Mouse (Mus musculus): Measurements from ENCODE around the gene Abcf1.

The Abcf1 gene

DNA sequence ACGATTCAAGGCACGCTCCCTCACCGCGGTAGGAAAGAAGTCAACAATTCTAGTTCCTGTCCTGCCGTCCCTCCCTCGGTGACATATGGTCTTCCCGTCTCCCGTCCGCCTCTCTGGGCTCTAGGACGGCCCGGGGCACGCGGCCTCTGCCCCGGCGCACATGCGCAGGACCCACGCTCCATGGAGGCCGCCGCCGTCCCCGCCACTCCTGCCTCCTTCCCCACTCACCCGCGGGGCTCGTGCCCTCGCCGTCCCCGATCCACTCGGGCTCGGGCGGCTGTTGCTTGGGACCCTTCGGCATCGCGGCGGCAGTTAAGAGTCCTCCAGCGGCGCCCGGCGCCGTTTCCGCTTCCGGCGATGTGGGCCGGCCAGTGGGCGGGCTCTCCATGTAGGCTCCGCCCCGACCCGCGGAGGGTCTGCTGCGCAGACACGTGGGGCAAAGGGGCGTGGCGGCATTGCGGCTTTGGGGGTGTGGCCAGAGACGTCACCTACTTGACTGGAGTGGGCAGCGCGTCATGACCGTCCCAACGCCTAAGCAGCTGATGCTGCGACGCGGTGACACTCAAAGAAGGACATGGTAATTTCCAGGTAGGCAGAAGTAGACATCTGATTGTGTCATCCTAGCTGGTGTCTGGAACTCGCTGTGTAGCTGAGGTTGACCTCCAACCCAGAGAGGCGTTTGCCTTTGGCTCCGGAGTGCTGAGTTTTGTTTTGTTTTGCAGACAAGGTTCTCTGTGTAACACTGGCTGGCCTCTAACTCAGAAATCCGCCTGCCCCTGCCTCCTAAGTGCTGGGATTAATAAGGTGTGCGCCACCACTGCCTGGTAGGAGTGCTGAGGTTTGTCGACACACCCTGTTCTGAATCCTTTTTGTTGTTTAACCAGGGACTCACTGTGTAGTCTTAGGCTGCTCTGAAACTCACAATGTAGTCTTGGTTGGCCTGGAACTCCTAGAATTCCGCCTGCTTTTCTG, at the start of gene Abcf1:
Abcf1 (minus strand) TSS at position 344 of the 972 bp plus-strand sequence.
- ChIA-PET CTCF (interaction anchor here in 2 of 4 experiments (0.7 to 2.1 kb wide), 6 partner anchors 12 to 148 kb away, joined by 3 to 6 read pairs (median 4); partner anchors contain the start of gene Ier3 (in 1 of the 2)), POLR2A (interaction anchor here in 3 of 4 experiments (0.5 to 16.9 kb wide), 23 partner anchors 8 to 128 kb away, joined by 3 to 152 read pairs (median 5); partner anchors contain the start of genes Gnl1 (in 3 of the 3), Prr3 (in 3 of the 3), Atat1 (in 1 of the 3) and Mdc1 (in 1 of the 3))

DNA sequence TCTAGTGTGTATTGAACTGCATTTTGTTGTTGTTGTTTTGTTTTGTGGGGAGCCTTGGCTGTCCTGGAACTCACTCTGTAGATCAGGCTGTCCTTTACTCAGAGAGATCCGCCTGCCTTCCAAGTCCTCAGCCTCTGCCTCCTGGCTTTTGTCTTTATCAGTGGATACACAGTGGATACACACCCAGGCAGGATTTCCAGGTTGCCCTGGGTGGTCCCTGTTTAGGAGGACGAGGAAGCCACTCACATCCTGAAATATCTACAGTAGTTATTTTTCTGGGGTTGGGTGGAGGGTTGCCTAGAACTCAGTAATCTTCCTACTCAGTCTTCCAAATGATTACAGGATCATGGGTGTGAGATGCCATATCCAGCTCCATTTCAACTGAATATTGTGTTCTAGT, 49.4 kb upstream of the Abcf1 start:
- POLR2A ChIA-PET, result interaction anchor here in 1 of 4 experiments (2.3 to 2.6 kb wide), 2 partner anchors 14 to 16 kb away, joined by 10 to 15 read pairs; no protein-coding TSS in a partner anchor
- CTCF ChIA-PET, result interaction anchor here in 2 of 4 experiments (0.7 to 2.3 kb wide), 3 partner anchors 22 to 42 kb away, joined by 4 to 8 read pairs (median 8); no protein-coding TSS in a partner anchor

DNA sequence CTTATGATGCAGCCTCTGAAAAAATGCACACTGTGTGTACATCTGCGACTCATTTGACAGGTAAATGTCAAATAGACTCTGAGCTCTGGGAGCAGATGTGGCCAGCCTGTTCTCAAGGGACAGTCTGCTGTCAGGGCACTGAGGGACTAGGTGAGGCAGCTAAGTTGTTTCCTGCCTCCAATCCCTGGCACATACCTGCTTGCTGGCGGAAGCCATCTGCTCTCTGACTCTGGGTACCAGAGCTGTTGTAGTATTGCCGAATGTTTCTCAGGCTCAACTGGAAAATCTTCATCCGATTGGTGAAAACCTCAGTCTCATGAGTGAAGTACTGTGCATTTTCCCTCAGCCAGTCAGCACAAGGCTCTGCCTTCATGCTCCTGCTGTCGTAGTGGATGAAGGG, 47.5 kb upstream of the Abcf1 start:
- POLR2A ChIA-PET, result interaction anchor here in 2 of 4 experiments (1.2 to 4.2 kb wide), 2 partner anchors 13 to 14 kb away, joined by 5 to 29 read pairs; no protein-coding TSS in a partner anchor
- CTCF ChIA-PET, result interaction anchor here in 1 of 4 experiments (0.6 to 2.3 kb wide), 5 partner anchors 16 to 876 kb away, joined by 3 to 7 read pairs (median 4); no protein-coding TSS in a partner anchor

DNA sequence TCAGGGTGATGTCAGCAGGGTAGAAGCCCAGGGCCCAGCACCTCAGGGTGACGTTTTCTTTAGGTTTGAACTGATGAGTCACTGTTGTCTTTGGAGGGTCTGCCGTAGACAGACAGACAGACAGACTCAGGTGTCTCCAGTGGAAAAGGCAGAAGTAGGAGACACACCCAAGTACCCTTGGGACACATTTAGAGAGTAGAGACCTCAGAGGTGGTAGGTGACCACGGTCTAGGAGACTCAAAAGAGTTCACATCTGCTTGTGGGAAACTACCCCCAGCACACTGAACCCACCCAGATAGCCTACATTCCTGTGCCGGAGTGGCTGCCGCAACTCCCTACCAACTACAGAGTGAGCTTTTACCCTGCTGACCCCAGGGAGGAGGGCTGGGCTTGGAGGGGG, 45.4 kb upstream of the Abcf1 start:
- POLR2A ChIA-PET, result interaction anchor here in 2 of 4 experiments (2.8 to 4.2 kb wide), 2 partner anchors 9 to 11 kb away, joined by 10 to 29 read pairs; no protein-coding TSS in a partner anchor
- CTCF ChIA-PET, result interaction anchor here in 1 of 4 experiments (0.5 to 2.4 kb wide), 3 partner anchors 9 to 145 kb away, joined by 3 to 8 read pairs (median 5); no protein-coding TSS in a partner anchor

DNA sequence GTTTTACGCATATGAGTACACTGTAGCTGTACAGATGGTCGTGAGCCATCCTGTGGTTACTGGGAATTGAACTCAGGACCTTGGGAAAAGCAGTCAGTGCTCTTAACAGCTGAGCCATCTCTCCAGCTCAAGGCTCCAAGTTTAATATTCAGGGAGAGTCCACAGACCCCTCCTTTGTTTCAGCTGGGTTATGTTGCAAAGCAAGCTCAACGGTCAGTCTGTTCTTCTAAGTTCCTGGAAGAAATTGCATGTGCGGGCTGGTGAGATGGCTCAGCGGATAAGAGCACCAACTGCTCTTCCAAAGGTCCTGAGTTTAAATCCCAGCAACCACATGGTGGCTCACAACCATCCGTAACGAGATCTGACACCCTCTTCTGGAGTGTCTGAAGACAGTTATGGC, 34.8 kb upstream of the Abcf1 start:
- CTCF ChIA-PET, result interaction anchor here in 3 of 4 experiments (0.6 to 1.9 kb wide), 6 partner anchors 8 to 749 kb away, joined by 3 to 9 read pairs (median 6); partner anchors contain the start of gene H2-T23 (in 1 of the 3)
- POLR2A ChIA-PET, result interaction anchor here (0.6 to 5.1 kb wide), 10 partner anchors 12 to 171 kb away, joined by 3 to 29 read pairs (median 4); partner anchors contain the start of gene H2-T24 (in 1 of the 4)

DNA sequence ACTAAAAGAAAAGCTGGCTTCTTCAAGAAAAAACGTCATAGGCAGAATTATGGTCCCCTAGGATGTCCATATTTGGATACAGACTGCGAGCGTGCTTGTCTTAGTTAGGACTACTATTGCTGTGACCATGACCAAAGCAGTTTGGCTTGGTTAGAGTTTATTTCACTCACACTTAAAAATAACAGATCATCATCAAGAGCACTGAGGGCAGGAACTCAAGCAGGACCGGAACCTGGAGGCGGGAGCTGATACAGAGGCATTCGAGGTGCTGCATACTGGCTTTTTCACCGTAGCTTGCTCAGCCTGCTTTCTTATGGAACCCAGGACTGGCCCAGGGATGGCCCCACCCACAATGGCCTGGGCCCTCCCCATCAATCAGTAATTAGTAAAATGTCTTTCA, 33.8 kb upstream of the Abcf1 start:
- POLR2A ChIA-PET, result interaction anchor here in 3 of 4 experiments (0.7 to 5.1 kb wide), 11 partner anchors 10 to 170 kb away, joined by 3 to 29 read pairs (median 5); partner anchors contain the start of genes H2-T24 (in 2 of the 3) and Nrm (in 1 of the 3)
- CTCF ChIA-PET, result interaction anchor here in 1 of 4 experiments (0.8 to 1.9 kb wide), 4 partner anchors 9 to 58 kb away, joined by 3 to 9 read pairs (median 4); partner anchors contain the start of genes H2-T23 and H2-T24

DNA sequence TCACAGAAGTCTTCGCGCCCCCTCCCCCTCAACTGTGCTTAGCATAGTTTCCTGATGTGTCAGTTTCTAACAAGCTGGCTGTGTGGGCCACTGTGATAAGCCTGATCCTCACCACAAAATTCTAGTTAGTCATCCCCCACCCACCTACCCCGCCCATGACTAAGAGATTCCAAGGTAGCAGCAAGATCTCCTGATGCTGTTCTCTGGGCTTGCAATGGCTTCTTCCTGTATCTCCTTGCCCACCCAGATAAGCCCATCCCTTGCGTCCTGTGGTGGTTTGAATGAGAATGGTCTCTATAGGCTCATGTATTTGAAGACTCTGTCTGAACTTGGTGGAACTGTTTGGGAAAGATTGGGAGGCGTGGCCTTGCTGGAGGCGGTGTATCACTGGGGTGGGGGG, 32.4 kb upstream of the Abcf1 start:
- CTCF ChIA-PET, result interaction anchor here in 1 of 4 experiments (1.3 kb wide), 1 partner anchor 8 kb away, joined by 5 read pairs; no protein-coding TSS in a partner anchor
- POLR2A ChIA-PET, result interaction anchor here in 2 of 4 experiments (0.8 to 5.1 kb wide), 9 partner anchors 8 to 92 kb away, joined by 3 to 29 read pairs (median 6); partner anchors contain the start of genes H2-T24 (in 1 of the 2), Mrps18b (in 1 of the 2) and Ppp1r10 (in 1 of the 2)

DNA sequence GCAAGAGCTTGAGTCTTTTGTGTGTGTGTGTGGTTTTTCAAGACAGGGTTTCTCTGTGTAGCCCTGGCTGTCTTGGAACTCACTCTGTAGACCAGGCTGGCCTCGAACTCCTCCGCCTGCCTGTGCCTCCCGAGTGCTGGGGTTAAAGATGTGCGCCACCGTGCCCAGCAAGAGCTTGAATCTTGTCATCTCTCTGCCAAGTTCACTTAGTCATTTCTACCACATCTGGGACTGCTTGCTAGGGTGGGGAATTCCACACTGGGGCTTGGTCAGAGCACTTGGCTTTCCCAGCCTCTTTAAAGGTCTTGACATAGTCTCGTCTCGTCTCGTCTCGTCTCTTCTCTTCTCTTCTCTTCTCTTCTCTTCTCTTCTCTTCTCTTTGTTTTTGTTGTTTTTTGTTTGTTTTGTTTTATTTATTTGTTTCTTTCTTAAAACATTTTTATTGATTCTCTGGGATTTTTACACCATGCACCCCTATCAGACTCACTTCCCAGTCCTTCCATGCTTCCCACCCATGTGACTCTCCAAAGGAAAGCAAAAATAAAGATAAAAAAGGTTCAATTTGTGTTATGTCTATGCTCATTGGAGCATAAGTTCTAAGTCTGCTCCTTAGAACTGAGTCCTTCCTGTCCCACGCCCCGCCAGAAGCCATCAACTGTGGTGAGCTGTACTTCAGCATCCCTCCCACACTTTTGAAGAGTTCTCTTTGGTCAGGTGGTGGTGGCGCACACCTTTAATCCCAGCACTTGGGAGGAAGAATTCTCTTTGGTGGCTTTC, 31.7 kb upstream of the Abcf1 start:
- ChIA-PET POLR2A (interaction anchor here in 3 of 4 experiments (0.6 to 5.1 kb wide), 7 partner anchors 15 to 501 kb away, joined by 3 to 29 read pairs (median 6); partner anchors contain the start of gene H2-T24 (in 2 of the 3)), CTCF (interaction anchor here in 1 of 4 experiments (0.7 to 1.1 kb wide), 3 partner anchors 15 to 113 kb away, joined by 3 to 4 read pairs (median 4); no protein-coding TSS in a partner anchor)

DNA sequence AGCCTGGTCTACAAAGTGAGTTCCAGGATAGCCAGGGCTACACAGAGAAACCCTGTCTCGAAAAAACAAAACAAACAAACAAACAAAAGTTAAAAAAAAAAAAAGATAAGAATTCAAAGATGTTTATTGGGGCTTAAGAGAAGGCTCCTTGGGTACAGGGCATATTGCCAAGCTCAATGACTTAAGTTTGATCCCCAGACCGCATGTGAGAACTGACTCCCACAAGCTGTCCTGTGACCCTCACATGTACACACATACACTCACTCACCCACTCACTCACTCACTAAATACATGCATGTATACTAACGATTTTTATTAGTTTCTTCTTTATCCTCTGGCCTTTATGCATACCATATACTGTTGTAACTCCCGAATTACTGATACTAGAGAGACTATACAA, 30.8 kb upstream of the Abcf1 start:
- ChIA-PET CTCF (interaction anchor here in 2 of 4 experiments (0.7 to 1.1 kb wide), 4 partner anchors 12 to 110 kb away, joined by 3 to 7 read pairs (median 4); no protein-coding TSS in a partner anchor), POLR2A (interaction anchor here in 2 of 4 experiments (0.7 to 1.9 kb wide), 5 partner anchors 20 to 85 kb away, joined by 3 to 8 read pairs (median 3); partner anchors contain the start of gene H2-T24 (in 2 of the 2))

DNA sequence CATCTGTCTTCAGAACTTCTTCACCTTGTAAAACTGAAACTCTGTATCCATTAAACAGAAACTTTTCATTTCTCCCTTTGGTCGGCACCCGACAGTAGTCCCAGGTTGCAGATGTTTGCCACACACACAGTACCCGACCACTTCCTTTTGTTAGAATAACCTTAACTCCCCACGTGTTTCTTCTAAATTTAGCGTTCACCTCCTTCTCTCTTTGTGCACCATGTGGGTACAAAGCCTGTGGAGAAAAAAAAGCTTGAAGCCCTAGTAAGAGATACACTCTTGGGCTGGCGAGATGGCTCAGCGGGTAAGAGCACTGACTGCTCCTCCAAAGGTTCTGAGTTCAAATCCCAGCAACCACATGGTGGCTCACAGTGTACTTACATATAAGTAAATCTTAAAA, 29.8 kb upstream of the Abcf1 start:
- POLR2A ChIA-PET, result interaction anchor here in 1 of 4 experiments (3.3 kb wide), 1 partner anchor 61 kb away, joined by 15 read pairs; no protein-coding TSS in a partner anchor
- CTCF ChIA-PET, result interaction anchor here in 2 of 4 experiments (0.6 to 4.1 kb wide), 2 partner anchors 61 to 278 kb away, joined by 5 to 43 read pairs; no protein-coding TSS in a partner anchor

DNA sequence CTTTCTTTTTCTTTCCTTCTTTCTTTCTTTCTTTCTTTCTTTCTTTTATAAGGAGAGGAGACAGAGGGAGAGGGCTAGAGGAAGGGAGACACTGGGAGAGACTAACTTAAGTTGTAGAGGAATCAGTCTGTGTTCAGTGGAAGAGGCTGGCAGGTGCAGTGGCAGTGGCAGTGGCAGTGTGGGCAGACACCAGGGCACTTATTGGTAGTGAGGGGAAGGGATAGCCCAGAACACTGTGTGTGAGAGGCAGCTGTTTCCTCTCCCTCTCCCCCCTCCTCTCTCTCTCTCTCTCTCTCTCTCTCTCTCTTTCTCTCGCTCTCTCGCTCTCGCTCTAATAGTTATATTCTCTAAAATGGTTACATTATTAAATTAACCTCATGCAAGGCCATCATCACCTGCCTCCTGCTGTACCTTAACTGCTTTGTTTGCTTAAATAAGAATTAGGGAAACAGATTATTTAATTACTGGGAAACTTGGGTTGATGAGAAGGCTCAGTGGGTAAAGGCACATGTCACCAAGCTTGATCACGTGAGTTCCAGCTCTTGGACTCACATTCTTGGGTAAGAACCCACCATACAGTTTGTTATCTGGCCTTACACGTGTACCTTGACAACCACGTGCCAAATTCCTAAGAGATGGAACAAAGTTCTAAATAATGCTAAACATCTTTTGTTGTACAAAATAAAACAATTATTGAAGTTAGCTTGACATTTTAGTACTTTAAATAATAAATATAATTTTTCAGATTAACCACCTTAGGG, 29.2 kb upstream of the Abcf1 start:
- ChIA-PET CTCF (interaction anchor here in 2 of 4 experiments (0.6 to 4.1 kb wide), 3 partner anchors 62 to 278 kb away, joined by 5 to 43 read pairs (median 15); no protein-coding TSS in a partner anchor), POLR2A (interaction anchor here in 1 of 4 experiments (3.3 kb wide), 1 partner anchor 60 kb away, joined by 15 read pairs; no protein-coding TSS in a partner anchor)

DNA sequence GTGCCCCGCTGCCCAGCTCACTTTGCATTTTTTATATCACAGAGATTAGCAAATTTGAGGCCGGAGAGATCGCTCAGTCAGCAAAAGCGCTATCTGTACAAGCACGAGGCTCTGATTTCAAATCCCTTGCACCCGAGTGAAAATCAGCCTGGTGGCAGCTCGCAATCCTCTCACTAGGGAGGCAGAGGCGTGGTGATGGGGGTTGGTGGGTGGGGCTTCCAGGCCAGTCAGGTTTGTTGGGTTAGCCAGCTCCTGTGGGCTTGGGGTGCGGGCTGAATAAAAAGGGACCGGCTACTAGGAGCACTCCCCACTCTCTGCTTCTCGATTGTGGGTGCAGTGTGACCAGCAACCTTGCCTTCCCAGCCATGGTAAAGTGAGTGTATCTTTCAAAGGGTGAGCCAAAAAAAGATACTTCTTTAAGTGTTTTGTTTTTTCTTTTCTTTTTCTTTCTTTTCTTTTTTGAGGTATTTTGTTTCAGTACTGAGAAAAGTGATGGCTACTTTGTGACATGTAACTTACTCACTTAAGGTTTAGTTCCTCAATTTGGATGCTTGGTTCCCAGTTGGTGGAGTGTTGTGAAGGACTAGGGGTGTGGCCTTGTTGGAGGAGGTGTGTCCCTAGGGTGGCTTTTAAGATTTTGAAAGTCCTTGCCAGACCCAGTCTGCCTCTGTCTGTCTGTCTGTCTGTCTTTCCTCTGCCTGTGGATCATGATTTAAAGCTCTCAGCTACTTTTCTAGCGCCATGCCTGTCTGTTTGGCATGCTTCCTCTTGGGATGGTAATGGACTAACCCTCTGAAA, 28.4 kb upstream of the Abcf1 start:
- ChIA-PET POLR2A (interaction anchor here in 3 of 4 experiments (0.6 to 3.3 kb wide), 14 partner anchors 11 to 250 kb away, joined by 3 to 15 read pairs (median 4); partner anchors contain the start of gene H2-T24 (in 1 of the 3)), CTCF (interaction anchor here (0.6 to 4.1 kb wide), 27 partner anchors 23 to 1003 kb away, joined by 3 to 43 read pairs (median 4); partner anchors contain the start of genes H2-T23 (in 1 of the 4), H2-T24 (in 1 of the 4), Ier3 (in 1 of the 4) and Zfp57 (in 1 of the 4))

DNA sequence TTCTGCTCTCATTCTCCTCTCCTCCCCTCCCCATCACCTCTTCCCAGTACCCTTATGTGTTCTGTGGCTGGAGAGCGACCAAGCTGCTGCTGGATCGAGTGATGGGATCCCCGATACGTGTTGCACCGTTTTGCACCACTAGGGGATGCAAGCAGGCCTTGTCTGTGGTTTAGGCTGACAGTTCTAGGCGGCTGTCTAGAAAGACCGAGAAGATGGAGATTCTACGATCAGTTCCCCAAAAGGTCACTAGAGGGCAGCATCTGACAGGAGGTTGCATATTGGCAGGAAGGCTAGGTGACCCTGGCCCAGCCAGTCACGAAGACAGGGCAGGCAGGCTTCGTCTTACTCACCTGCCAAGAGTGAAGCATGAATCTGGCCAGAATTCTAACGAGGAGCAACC, 27.4 kb upstream of the Abcf1 start:
- CTCF ChIA-PET, result interaction anchor here (0.5 to 4.1 kb wide), 55 partner anchors 8 to 1031 kb away, joined by 3 to 43 read pairs (median 4); partner anchors contain the start of genes H2-T24 (in 2 of the 4), H2-T23 (in 1 of the 4), Ier3 (in 1 of the 4) and Mrps18b (in 1 of the 4)

DNA sequence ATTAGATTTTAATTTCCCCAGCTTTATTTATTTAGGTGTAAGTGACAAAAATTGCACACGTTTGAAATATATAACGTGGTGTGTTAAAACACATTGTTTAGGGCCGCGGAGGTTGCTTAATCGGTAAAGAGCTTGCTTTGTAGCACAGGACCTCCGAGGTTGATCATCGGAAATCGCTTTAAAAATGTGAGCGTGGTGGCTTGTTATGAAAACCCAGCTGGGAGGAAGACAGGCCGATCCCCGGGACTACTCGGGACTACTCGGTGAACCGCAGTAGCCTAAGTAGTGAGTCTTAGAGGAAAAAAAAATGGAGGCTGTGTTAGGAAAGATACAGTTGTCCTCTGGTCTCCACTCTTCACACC, 25.3 kb upstream of the Abcf1 start:
- CTCF ChIA-PET, result interaction anchor here (0.6 to 4.6 kb wide), 21 partner anchors 8 to 362 kb away, joined by 3 to 67 read pairs (median 7); partner anchors contain the start of genes Dhx16 (in 1 of the 4), Flot1 (in 1 of the 4), Gnl1 (in 1 of the 4) and H2-T24 (in 1 of the 4)

More for the DNA sequence above, 27.4 kb upstream of the Abcf1 start:
- POLR2A ChIA-PET, result interaction anchor here in 3 of 4 experiments (0.6 to 3.3 kb wide), 18 partner anchors 17 to 790 kb away, joined by 3 to 15 read pairs (median 4); partner anchors contain the start of genes Gnl1 (in 1 of the 3), H2-T24 (in 1 of the 3), Prr3 (in 1 of the 3) and Trim39 (in 1 of the 3)

More for the DNA sequence above, 25.3 kb upstream of the Abcf1 start:
- POLR2A ChIA-PET, result interaction anchor here (0.8 to 5.3 kb wide), 26 partner anchors 9 to 273 kb away, joined by 3 to 60 read pairs (median 5); partner anchors contain the start of genes Gnl1 (in 2 of the 4), Prr3 (in 2 of the 4), Abcf1 (in 1 of the 4) and H2-T24 (in 1 of the 4)
